25 mouse cellular contexts compared by ENCODE assay signal in genomic region chr12:119807692-119808091, GRCm38 (mm10).
A peak's percentile ranks its signal among the peaks of the same experiment; 100 is the strongest.
DNase-seq lines count a peak whose midpoint lies in the region; ATAC-seq and TF ChIP-seq lines count a peak whose summit lies in the region.
"Had no signal": no experiment of that assay in that cellular context is flagged by ENCODE, and none has a peak within 500 bp of the region (broad histone marks: within the 10 kb centered on the region; RNA-seq: fewer than 3 reads in every experiment).

No protein-coding gene starts in this region.

- H3K27ac ChIP-seq in kidney, postnatal 0 days: no peak overlapping the region
- no peak overlapping the region for H3K27ac ChIP-seq in forebrain, embryonic 12.5 days
- H3K27ac ChIP-seq: heart, adult 2 months; heart, embryonic 15.5 days; hindbrain, embryonic 15.5 days; liver, embryonic 13.5 days; midbrain, embryonic 15.5 days; neural tube, embryonic 12.5 days had no signal

- DNase-seq in cerebellum, postnatal 10 days: peak; percentile 3 to 8
- no peak for DNase-seq in cerebellum, adult 11-12 months
- DNase-seq in kidney, postnatal 0 days (ENCODE audit: low spot score): no peak
- DNase-seq in kidney, adult 18-20 months: no peak
- DNase-seq in embryo, embryonic 10 days (ENCODE audit: low spot score): peak; percentile 29
- no peak for DNase-seq in frontal cortex, postnatal 14 days (ENCODE audit: low spot score in 2 of 2)
- DNase-seq: adrenal gland, postnatal 36 days; cerebellum, adult 11 months; cerebellum, postnatal 14 days; forebrain, postnatal 0 days; gastrocnemius, postnatal 36 days; heart, adult 2 months; kidney, adult 9 months; layer of hippocampus, postnatal 36 days; liver, embryonic 13.5 days; lung, adult 2 months; lung, postnatal 14 days; right cerebral cortex, postnatal 14 days had no signal

- H3K4me2 ChIP-seq in kidney, postnatal 0 days (ENCODE audit: low read length): no peak overlapping the region
- no peak overlapping the region for H3K4me2 ChIP-seq in forebrain, embryonic 12.5 days
- H3K4me2 ChIP-seq: heart, embryonic 15.5 days; hindbrain, embryonic 15.5 days; liver, embryonic 13.5 days; midbrain, embryonic 15.5 days; neural tube, embryonic 12.5 days had no signal

- H3K36me3 ChIP-seq in kidney, postnatal 0 days (ENCODE audit: insufficient read depth, low read length): no peaks in the 10 kb centered on the region
- no peaks in the 10 kb centered on the region for H3K36me3 ChIP-seq in forebrain, embryonic 12.5 days (replicated peaks)
- H3K36me3 ChIP-seq: heart, embryonic 15.5 days; hindbrain, embryonic 15.5 days; liver, embryonic 13.5 days; midbrain, embryonic 15.5 days; neural tube, embryonic 12.5 days had no signal

- no peaks in the 10 kb centered on the region for H3K9me3 ChIP-seq in kidney, postnatal 0 days (replicated peaks; ENCODE audit: low read length)
- H3K9me3 ChIP-seq in forebrain, embryonic 12.5 days: no peaks in the 10 kb centered on the region
- H3K9me3 ChIP-seq: heart, embryonic 15.5 days; hindbrain, embryonic 15.5 days; liver, embryonic 13.5 days; midbrain, embryonic 15.5 days; neural tube, embryonic 12.5 days had no signal

- no peak for ATAC-seq in kidney, postnatal 0 days (replicated peaks; ENCODE audit: low FRiP score, low read depth)
- no peak for ATAC-seq in forebrain, embryonic 12.5 days (ENCODE audit: low FRiP score)
- ATAC-seq in megakaryocyte, adult 5-6 weeks (ENCODE audit: poor library complexity, severe bottlenecking): no peak
- ATAC-seq: CD4-positive, CD25-positive, alpha-beta regulatory T cell, adult 4 months; forebrain, postnatal 0 days; midbrain, embryonic 15.5 days had no signal

- H3K9ac ChIP-seq in kidney, postnatal 0 days (ENCODE audit: low read depth, low read length): no peak overlapping the region
- H3K9ac ChIP-seq in forebrain, embryonic 12.5 days: no peak overlapping the region
- H3K9ac ChIP-seq: forebrain, postnatal 0 days; heart, embryonic 15.5 days; hindbrain, embryonic 15.5 days; liver, embryonic 13.5 days; midbrain, embryonic 15.5 days; neural tube, embryonic 12.5 days had no signal

- no peaks in the 10 kb centered on the region for H3K27me3 ChIP-seq in kidney, postnatal 0 days (ENCODE audit: insufficient read depth, low read length)
- no peaks in the 10 kb centered on the region for H3K27me3 ChIP-seq in forebrain, embryonic 12.5 days
- H3K27me3 ChIP-seq: heart, embryonic 15.5 days; hindbrain, embryonic 15.5 days; liver, embryonic 13.5 days; midbrain, embryonic 15.5 days; neural tube, embryonic 12.5 days had no signal

- WGBS in kidney, postnatal 0 days: 72% methylated on average over 1 of the region's 1 CpGs
- 63% methylated on average over 1 of the region's 1 CpGs for WGBS in forebrain, embryonic 12.5 days

- TF ChIP-seq CTCF in kidney, postnatal 0 days (IDR thresholded peaks at IDR 0.05; ENCODE audit: low read depth): 0 out of 2 replicates have a peak, but pooled peaks have one; percentile 10

- H3K4me3 ChIP-seq in kidney, postnatal 0 days (replicated peaks; ENCODE audit: low read depth, low read length): no peak overlapping the region
- H3K4me3 ChIP-seq in forebrain, embryonic 12.5 days (replicated peaks): no peak overlapping the region
- H3K4me3 ChIP-seq: heart, adult 2 months; heart, embryonic 15.5 days; hindbrain, embryonic 15.5 days; liver, embryonic 13.5 days; midbrain, embryonic 15.5 days; neural tube, embryonic 12.5 days had no signal

- no peaks in the 10 kb centered on the region for H3K4me1 ChIP-seq in kidney, postnatal 0 days (replicated peaks; ENCODE audit: insufficient read depth, low read length)
- H3K4me1 ChIP-seq in forebrain, embryonic 12.5 days: no peaks in the 10 kb centered on the region
- H3K4me1 ChIP-seq: heart, embryonic 15.5 days; hindbrain, embryonic 15.5 days; liver, embryonic 13.5 days; midbrain, embryonic 15.5 days; neural tube, embryonic 12.5 days had no signal

Comparison
In these comparisons a context has a peak if more than half of its experiments do, and no peak if none do; other contexts are left out.
1. DNase-seq: peak in cerebellum, postnatal 10 days (2 of 2) and embryo, embryonic 10 days (single experiment); none in cerebellum, adult 11-12 months (single experiment), kidney, postnatal 0 days (single experiment), kidney, adult 18-20 months (single experiment) and frontal cortex, postnatal 14 days (0 of 2).